Mouse (Mus musculus) liver, embryonic 11.5 days (tissue): ENCODE measurements around the gene B3gnt9. TPM values are rescaled to one million over a fixed set of nuclear protein-coding genes. Genes with fewer than 3 reads are reported as not detected.
"Not testable (repeated sequence)": the region's sequence is repeated elsewhere in the genome, so short reads cannot be mapped to it uniquely, and the experiment has no call there.

Experiments used
- ATAC-seq: fragments of 200-750 bp; cut with Nextera tagmentation; replicated peaks from 2 replicates; pipeline ENCODE4 v1.8.0; 2017; ENCODE audit warnings: moderate number of reproducible peaks, mild to moderate bottlenecking, moderate TSS enrichment, moderate library complexity; ENCODE audit not compliant: low FRiP score
- DNase-seq: peaks from one replicate; pipeline ENCODE4 v3.0.0-alpha.2; 2017; ENCODE audit warnings: low spot score
- H3K27ac ChIP-seq: fragments of 300-500 bp; sonication (generic); 2 replicates; pipeline ENCODE4 v1.5.1; 2014; ENCODE audit warnings: mild to moderate bottlenecking, low read depth, low read length, control low read depth
- H3K27me3 ChIP-seq: fragments of 300-500 bp; sonication (generic); replicated peaks from 2 replicates; pipeline ENCODE4 v1.6.1; 2014; ENCODE audit warnings: low read length, mixed read lengths; ENCODE audit not compliant: control insufficient read depth, insufficient read depth
- H3K36me3 ChIP-seq: fragments of 300-500 bp; sonication (generic); 2 replicates; pipeline ENCODE4 v1.6.1; 2014; ENCODE audit warnings: mild to moderate bottlenecking, low read length, moderate library complexity, mixed read lengths; ENCODE audit not compliant: control insufficient read depth, insufficient read depth
- H3K4me1 ChIP-seq: fragments of 300-500 bp; sonication (generic); replicated peaks from 2 replicates; pipeline ENCODE4 v1.6.1; 2014; ENCODE audit warnings: low read length, mixed read lengths; ENCODE audit not compliant: control insufficient read depth, insufficient read depth
- H3K4me2 ChIP-seq: fragments of 300-500 bp; sonication (generic); 2 replicates; pipeline ENCODE4 v1.6.1; 2014; ENCODE audit warnings: mild to moderate bottlenecking, control low read depth, moderate library complexity
- H3K4me3 ChIP-seq: fragments of 300-500 bp; sonication (generic); 2 replicates; pipeline ENCODE4 v1.5.1; 2014; ENCODE audit warnings: low read depth, low read length, control low read depth
- H3K9ac ChIP-seq: fragments of 300-500 bp; sonication (generic); 2 replicates; pipeline ENCODE4 v1.6.1; 2014; ENCODE audit warnings: low read depth, low read length, control low read depth
- H3K9me3 ChIP-seq: fragments of 300-500 bp; sonication (generic); 2 replicates; pipeline ENCODE4 v1.6.1; 2016; ENCODE audit warnings: low read length, inconsistent platforms, mixed read lengths; ENCODE audit not compliant: control insufficient read depth
- WGBS: fragments of 180-500 bp; shearing (Covaris S2); extraction: QIAGEN DNeasy Blood & Tissue Kit; methylation state at CpG from one replicate; pipeline ENCODE4 v1.1.7; 2014; 5-methylcytosine and 5-hydroxymethylcytosine counted together
- polyA plus RNA-seq: library from polyadenylated mRNA; unstranded; fragments of >200 nt; fragmentation: Nextera tagmentation; extraction: Ambion mirVana; gene quantifications from 2 replicates; pipeline ENCODE4 v1.2.1, GENCODE M21; 2014

Gene B3gnt9
- polyA plus RNA-seq, 1 experiment from 2014 or later: 4.2 TPM

DNA sequence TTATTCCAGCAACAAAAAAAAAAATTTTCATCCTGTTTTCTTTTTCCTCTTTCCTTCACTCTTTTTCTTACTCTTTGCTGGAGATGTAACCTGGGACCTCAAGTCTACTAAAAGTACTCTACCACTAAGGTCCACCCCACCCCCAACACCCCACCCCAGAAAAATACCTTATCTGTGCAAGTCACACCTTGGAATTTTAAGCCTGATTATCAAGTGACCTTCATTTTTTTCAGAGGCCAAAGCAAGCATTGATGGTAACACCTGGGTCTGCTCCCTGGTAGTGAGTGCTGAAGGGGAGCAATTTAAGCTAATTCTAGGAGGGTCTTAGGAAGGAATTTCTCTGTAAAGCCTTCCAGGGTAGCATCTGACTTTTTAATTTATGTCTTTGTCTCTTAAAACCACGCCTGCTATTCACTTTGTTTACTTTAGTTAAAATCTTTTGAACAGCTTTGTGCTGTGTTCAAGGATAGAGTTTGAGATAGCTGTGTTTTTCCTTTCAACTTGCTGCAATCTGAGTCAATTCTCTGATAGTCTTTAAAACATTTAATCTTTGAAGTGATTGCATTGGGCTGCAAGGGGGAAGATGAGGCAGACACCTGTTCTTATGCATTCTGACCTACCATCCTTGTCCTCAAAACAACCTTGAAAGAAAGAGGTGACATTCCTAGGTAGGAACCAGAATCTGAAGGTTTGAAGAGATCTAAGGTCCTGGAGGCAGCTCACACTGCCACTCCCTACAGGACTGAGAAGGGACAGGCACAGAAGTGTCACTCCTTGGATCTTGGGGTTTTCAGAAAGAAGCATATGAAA is 21.6 kb downstream of the B3gnt9 start:
- no peaks in the 10 kb centered on the region for H3K27me3 ChIP-seq
- 60% methylated on average over 1 of the region's 1 CpGs for WGBS
- no peak overlapping the region; the same call in 1 of the 2 replicates for H3K4me2 ChIP-seq
- ATAC-seq (peak; percentile 47; the same call in 1 of the 2 replicates), DNase-seq (no peak)
- H3K4me1 ChIP-seq: peaks cover 11% of the 10 kb centered on the region
- no peak overlapping the region for H3K27ac ChIP-seq
- H3K36me3 ChIP-seq: peaks cover 3% of the 10 kb centered on the region; the same call in 1 of the 2 replicates
- H3K9me3 ChIP-seq: no peaks in the 10 kb centered on the region
- no peak overlapping the region for H3K4me3 ChIP-seq
- no peak overlapping the region for H3K9ac ChIP-seq

DNA sequence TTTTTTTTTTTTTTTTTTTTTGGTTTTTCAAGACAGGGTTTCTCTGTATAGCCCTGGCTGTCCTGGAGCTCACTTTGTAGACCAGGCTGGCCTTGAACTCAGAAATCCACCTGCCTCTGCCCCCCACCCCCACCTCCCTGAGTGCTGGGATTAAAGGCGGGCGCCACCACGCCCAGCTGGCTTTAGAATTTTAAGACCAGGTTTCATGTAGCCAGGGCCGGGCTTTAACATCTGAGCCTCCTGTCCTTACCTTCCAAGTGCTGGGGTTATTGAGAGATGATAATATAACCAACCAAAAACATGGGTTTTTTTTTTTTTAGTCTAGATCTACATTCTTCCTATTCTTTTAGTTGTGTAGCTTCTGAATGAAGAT is 22.6 kb downstream of the B3gnt9 start:
- not testable (repeated sequence) for H3K9ac ChIP-seq, H3K27ac ChIP-seq, H3K27me3 ChIP-seq, H3K4me2 ChIP-seq, H3K9me3 ChIP-seq, ATAC-seq, DNase-seq, H3K4me3 ChIP-seq, H3K36me3 ChIP-seq
- WGBS: 93% methylated on average over 4 of the region's 4 CpGs
- H3K4me1 ChIP-seq: peaks cover 11% of the 10 kb centered on the region

DNA sequence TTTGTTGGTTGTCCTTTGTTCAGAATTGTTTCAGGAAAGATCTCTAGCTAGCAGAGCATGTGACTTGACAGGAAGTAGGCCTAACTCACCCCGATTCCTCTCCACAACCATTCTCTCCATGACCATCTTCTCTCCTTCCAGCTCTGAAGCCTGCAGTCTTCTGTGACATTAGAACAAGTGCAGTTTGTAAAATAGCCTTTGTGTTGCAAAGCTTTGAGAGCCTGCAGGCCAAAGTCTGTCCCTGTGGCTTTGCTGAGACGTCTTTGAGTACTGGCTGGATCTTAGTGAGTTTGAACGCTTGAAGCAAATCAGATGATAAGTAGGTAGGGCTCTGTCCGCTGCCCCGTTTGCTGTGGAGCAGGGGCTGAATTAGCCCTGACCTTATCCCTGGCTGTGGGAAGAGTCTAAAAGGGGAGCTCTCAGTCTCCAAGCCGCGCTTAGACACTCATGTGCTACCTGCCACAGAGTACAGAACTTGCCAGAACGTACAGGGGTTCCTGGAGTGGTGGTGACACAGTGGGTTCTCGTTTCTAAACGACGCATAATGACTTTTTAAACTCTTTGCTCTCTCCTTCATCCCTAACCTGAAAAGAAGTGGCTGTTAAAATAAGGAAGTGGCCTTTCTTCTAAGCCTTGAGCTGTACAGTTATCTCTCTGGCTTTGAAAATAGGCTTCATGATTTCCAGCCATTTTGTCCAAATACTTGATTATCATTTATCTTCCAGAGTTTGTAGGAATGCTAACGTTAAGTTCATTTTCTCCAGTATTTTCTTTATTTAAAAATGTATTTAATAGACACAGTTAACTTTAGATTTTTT is 23.2 kb downstream of the B3gnt9 start:
- H3K27ac ChIP-seq: no peak overlapping the region
- 76% methylated on average over 12 of the region's 12 CpGs for WGBS

DNA sequence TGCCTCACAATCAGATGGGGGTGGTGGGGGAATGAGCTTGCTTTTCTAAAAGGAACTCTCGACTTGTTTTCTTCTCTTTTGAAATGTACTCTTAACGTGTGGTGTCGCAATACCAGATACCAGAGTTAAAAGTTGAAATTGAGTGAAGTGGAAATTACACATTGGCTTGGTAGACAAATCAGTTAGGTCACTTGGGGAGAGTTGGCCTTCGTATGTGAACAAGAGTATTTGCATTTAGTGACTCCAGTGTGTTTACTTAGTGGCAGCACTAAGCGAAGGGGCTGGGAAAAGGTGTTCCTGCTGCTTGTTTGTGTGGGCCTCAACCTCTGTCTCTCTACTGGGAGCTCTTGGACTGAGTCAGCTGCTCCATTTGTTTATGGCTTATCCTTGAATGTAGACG is 29.0 kb downstream of the B3gnt9 start:
- peak overlapping the region; percentile 95 for H3K9ac ChIP-seq
- H3K4me1 ChIP-seq: peaks cover 6% of the 10 kb centered on the region; the same call in 1 of the 2 replicates
- peak overlapping the region; percentile 68 for H3K27ac ChIP-seq
- no peak for DNase-seq
- H3K9me3 ChIP-seq: no peaks in the 10 kb centered on the region
- no peak for ATAC-seq
- peak overlapping the region; percentile 87 for H3K4me2 ChIP-seq
- 18% methylated on average over 6 of the region's 6 CpGs for WGBS
- H3K27me3 ChIP-seq: no peaks in the 10 kb centered on the region
- H3K4me3 ChIP-seq: peak overlapping the region; percentile 99
- no peaks in the 10 kb centered on the region for H3K36me3 ChIP-seq

More for the DNA sequence above, 23.2 kb downstream of the B3gnt9 start:
- no peak overlapping the region for H3K4me2 ChIP-seq
- H3K27me3 ChIP-seq: no peaks in the 10 kb centered on the region
- no peaks in the 10 kb centered on the region for H3K9me3 ChIP-seq
- ATAC-seq (no peak), DNase-seq (no peak)
- peaks cover 3% of the 10 kb centered on the region; the same call in 1 of the 2 replicates for H3K36me3 ChIP-seq
- H3K4me3 ChIP-seq: no peak overlapping the region
- H3K4me1 ChIP-seq: peaks cover 11% of the 10 kb centered on the region
- H3K9ac ChIP-seq: no peak overlapping the region

DNA sequence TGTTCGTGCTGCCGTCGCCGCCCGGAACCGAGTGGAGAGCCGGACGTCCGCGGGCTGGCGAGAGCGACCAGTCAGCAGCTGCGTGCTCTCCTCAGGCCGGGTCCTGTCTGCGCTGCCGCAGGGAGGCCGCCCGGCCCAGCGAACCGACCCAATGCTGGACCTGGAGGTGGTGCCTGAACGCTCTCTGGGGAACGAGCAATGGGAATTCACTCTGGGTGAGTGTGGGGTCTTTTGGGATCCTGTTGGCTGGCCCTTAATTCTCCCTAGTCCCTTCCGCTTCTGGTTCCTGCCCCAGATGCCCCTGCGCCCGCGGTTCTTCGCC is 29.7 kb downstream of the B3gnt9 start:
- Histone ChIP-seq H3K9ac (peak overlapping the region; percentile 95), H3K9me3 (no peaks in the 10 kb centered on the region), H3K27ac (peak overlapping the region; percentile 68; the same call in 1 of the 2 replicates), H3K27me3 (no peaks in the 10 kb centered on the region), H3K4me2 (peak overlapping the region; percentile 87), H3K4me3 (peak overlapping the region; percentile 99), H3K4me1 (peaks cover 6% of the 10 kb centered on the region; the same call in 1 of the 2 replicates), H3K36me3 (no peaks in the 10 kb centered on the region)
- under 1% methylated on average over 27 of the region's 27 CpGs for WGBS
- DNase-seq (no peak), ATAC-seq (no peak)

DNA sequence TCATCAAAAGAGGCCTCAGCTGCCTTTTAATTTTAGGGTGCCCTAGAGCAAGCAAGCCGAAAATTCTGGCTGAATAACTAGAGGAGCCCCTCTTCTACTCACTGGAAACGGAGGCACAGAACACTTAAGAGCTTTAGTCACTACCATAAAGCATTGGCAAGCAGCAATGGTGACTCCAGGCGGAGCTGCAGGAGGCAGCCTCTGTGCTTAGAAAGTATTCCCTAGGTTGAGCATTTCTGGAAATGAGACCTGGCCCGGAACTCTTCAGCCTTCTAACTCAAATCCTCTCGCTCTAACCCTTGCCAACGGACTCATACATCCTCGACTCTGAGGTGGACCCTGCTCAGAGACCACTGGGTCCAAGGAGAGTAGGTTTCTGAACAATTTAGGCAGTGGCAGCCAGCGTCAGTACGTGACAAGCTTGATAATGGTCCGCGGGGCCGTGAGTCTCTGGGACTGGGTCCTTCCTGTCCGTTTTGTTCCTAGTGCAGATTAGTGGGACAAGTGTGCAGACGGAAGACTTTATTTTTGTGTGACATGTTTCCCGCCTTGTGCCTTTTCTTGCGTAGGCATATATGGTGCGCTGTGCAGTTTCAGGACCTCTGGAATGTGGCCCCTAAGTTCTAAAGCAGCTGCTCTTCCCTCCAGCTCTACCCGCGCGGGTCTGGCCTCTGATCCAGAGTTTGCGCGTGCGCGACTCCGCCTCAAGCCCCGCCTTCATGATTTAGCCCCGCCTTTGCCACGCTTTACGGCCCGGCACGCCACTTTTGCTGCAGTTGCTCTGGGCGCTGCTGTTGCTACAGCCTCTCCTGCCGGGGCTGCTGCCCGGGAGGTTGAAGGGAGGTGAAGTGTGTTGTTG is 30.3 kb downstream of the B3gnt9 start, which contains the start of gene D230025D16Rik:
TSS of gene D230025D16Rik (plus strand) at position 733 of the 859 bp plus-strand sequence.
- WGBS: 4% methylated on average over 34 of the region's 34 CpGs
- Histone ChIP-seq H3K9me3 (no peaks in the 10 kb centered on the region), H3K4me3 (peak within 1 kb of the TSS; percentile 99), H3K4me2 (peak within 1 kb of the TSS; percentile 87), H3K27me3 (no peaks in the 10 kb centered on the region), H3K9ac (peak within 1 kb of the TSS; percentile 95), H3K4me1 (peaks cover 6% of the 10 kb centered on the region; the same call in 1 of the 2 replicates), H3K36me3 (no peaks in the 10 kb centered on the region), H3K27ac (peak within 1 kb of the TSS; percentile 80)
- peak; percentile 92 for ATAC-seq
- DNase-seq: peak; percentile 97

DNA sequence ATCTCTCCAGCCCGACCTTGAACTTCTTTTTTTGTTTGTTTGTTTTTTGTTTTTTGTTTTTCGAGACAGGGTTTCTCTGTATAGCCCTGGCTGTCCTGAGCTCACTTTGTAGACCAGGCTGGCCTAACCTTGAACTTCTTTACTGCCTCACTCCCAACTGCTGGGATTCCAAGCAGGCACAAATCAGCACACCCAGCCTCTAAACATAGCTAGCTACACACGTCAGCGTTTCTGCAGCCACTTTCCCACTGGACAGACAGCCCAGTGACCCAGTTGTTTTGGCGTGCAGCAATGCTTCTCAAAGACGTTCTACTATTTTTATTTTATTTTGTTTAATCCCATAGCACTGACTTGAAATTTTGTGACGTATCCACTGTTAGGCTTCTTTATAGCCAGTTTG is 31.1 kb downstream of the B3gnt9 start:
- no peak for DNase-seq
- H3K36me3 ChIP-seq: no peaks in the 10 kb centered on the region
- H3K4me3 ChIP-seq: no peak overlapping the region
- no peaks in the 10 kb centered on the region for H3K27me3 ChIP-seq
- no peak overlapping the region; the same call in 1 of the 2 replicates for H3K9ac ChIP-seq
- H3K9me3 ChIP-seq: no peaks in the 10 kb centered on the region
- WGBS: 80% methylated on average over 7 of the region's 7 CpGs
- H3K4me1 ChIP-seq: peaks cover 6% of the 10 kb centered on the region; the same call in 1 of the 2 replicates
- ATAC-seq: no peak
- H3K4me2 ChIP-seq: no peak overlapping the region
- no peak overlapping the region for H3K27ac ChIP-seq

DNA sequence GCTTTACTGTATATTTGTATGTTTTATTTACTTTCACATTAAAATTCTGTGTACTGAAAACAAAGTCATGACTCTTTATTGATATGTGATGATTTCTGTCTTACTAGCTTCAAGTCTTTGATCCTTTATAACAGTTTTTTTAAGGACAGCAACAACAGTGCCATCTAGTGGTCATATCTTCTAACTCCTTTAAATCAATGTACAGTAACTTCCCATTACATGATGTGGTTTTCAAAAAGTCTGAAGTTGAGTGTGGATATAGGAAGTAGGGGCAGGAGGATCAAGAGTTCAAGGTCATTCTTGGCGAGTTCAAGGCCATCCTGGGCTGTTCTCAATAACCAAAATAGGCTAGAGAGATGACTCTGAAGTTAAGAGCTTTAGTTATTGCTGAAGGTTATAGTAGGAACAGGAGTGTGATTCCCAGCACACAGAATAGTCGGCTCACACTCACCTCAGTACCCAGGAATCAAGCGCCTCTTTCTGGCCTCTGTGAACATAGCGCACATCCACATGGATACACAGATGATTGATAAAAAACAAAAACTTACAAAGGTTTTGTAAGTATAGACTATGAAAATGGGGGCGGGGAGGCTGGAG is 36.9 kb downstream of the B3gnt9 start:
- no peak overlapping the region for H3K9ac ChIP-seq
- H3K4me1 ChIP-seq: no peaks in the 10 kb centered on the region
- H3K27me3 ChIP-seq: no peaks in the 10 kb centered on the region
- H3K4me2 ChIP-seq: no peak overlapping the region
- H3K27ac ChIP-seq: no peak overlapping the region
- peaks cover 4% of the 10 kb centered on the region; the same call in 1 of the 2 replicates for H3K36me3 ChIP-seq
- DNase-seq: no peak
- no peak overlapping the region for H3K4me3 ChIP-seq
- no peaks in the 10 kb centered on the region for H3K9me3 ChIP-seq
- ATAC-seq: no peak
- 69% methylated on average over 5 of the region's 5 CpGs for WGBS
